Mouse (Mus musculus): ENCODE results near the gene Cad. TPM values are rescaled to one million over a fixed set of nuclear protein-coding genes. Genes with fewer than 3 reads are reported as not detected.
"Not testable (repeated sequence)": the region's sequence is repeated elsewhere in the genome, so short reads cannot be mapped to it uniquely, and the experiment has no call there.

Cad gene
- polyA plus RNA-seq, 1 experiment from 2014 or later, result 39.7 TPM

GRCm38 (mm10) chr5:31046416-31046815 is 8.2 kb upstream of the Cad start:
- Histone ChIP-seq H3K9ac (replicated peaks) (no peak overlapping the region), H3K27me3 (no peaks in the 10 kb centered on the region), H3K9me3 (no peaks in the 10 kb centered on the region), H3K27ac (replicated peaks) (no peak overlapping the region), H3K4me2 (replicated peaks) (no peak overlapping the region), H3K4me3 (no peak overlapping the region), H3K36me3 (peaks cover 8% of the 10 kb centered on the region; the same call in 1 of the 2 replicates), H3K4me1 (peaks cover 8% of the 10 kb centered on the region; the same call in 1 of the 2 replicates)
- ATAC-seq (ENCODE audit: low FRiP score, low read depth), result no peak
- 91% methylated on average over 6 of the region's 6 CpGs for WGBS

GRCm38 (mm10) chr5:31047074-31047473 is 7.5 kb upstream of the Cad start:
- Histone ChIP-seq H3K36me3 (peaks cover 5% of the 10 kb centered on the region), H3K27me3 (no peaks in the 10 kb centered on the region), H3K27ac (replicated peaks) (no peak overlapping the region), H3K4me2 (replicated peaks) (peak overlapping the region; percentile 79), H3K4me1 (peaks cover 8% of the 10 kb centered on the region; the same call in 1 of the 2 replicates), H3K9ac (replicated peaks) (peak overlapping the region; percentile 85; the same call in 1 of the 2 replicates), H3K9me3 (no peaks in the 10 kb centered on the region), H3K4me3 (peak overlapping the region; percentile 56; the same call in 1 of the 2 replicates)
- WGBS, result 90% methylated on average over 5 of the region's 5 CpGs
- no peak for ATAC-seq (ENCODE audit: low FRiP score, low read depth)

GRCm38 (mm10) chr5:31047848-31048762 is 6.5 kb upstream of the Cad start, which contains the start of gene Atraid:
Gene Atraid, plus strand, starts transcription at chr5:31048312.
- peak; percentile 97 for ATAC-seq (ENCODE audit: low FRiP score, low read depth)
- peak within 1 kb of the TSS; percentile 94 for H3K27ac ChIP-seq (replicated peaks)
- peaks cover 8% of the 10 kb centered on the region; the same call in 1 of the 2 replicates for H3K4me1 ChIP-seq
- under 1% methylated on average over 73 of the region's 73 CpGs for WGBS
- no peaks in the 10 kb centered on the region for H3K9me3 ChIP-seq
- no peaks in the 10 kb centered on the region for H3K27me3 ChIP-seq
- peaks cover 7% of the 10 kb centered on the region; the same call in 1 of the 2 replicates for H3K36me3 ChIP-seq
- peak within 1 kb of the TSS; percentile 79 for H3K4me2 ChIP-seq (replicated peaks)
- peak within 1 kb of the TSS; percentile 85 for H3K9ac ChIP-seq (replicated peaks)
- H3K4me3 ChIP-seq, result peak within 1 kb of the TSS; percentile 56

GRCm38 (mm10) chr5:31048763-31049641 is 5.6 kb upstream of the Cad start, which contains the start of gene Slc5a6:
Gene Slc5a6, minus strand, starts transcription at chr5:31048924.
- Histone ChIP-seq H3K4me1 (peaks cover 10% of the 10 kb centered on the region), H3K27ac (replicated peaks) (peak within 1 kb of the TSS; percentile 94), H3K4me3 (peak within 1 kb of the TSS; percentile 56), H3K9me3 (no peaks in the 10 kb centered on the region), H3K36me3 (peaks cover 7% of the 10 kb centered on the region; the same call in 1 of the 2 replicates), H3K4me2 (replicated peaks) (peak within 1 kb of the TSS; percentile 79), H3K9ac (replicated peaks) (peak within 1 kb of the TSS; percentile 85), H3K27me3 (no peaks in the 10 kb centered on the region)
- WGBS, result under 1% methylated on average over 23 of the region's 23 CpGs
- ATAC-seq (ENCODE audit: low FRiP score, low read depth), result peak; percentile 18

GRCm38 (mm10) chr5:31050427-31050826 is 4.2 kb upstream of the Cad start:
- Histone ChIP-seq H3K4me3 (no peak overlapping the region), H3K9me3 (no peaks in the 10 kb centered on the region), H3K27me3 (no peaks in the 10 kb centered on the region), H3K27ac (replicated peaks) (no peak overlapping the region), H3K4me1 (peaks cover 17% of the 10 kb centered on the region), H3K9ac (replicated peaks) (no peak overlapping the region), H3K36me3 (peaks cover 7% of the 10 kb centered on the region; the same call in 1 of the 2 replicates), H3K4me2 (replicated peaks) (no peak overlapping the region)
- no peak for ATAC-seq (ENCODE audit: low FRiP score, low read depth)

GRCm38 (mm10) chr5:31053728-31054127 is 852 bp upstream of the Cad start:
- H3K4me3 ChIP-seq, result peak overlapping the region; percentile 67; the same call in 1 of the 2 replicates
- H3K4me1 ChIP-seq, result peaks cover 23% of the 10 kb centered on the region
- H3K36me3 ChIP-seq, result peaks cover 18% of the 10 kb centered on the region
- H3K9me3 ChIP-seq; ATAC-seq (ENCODE audit: low FRiP score, low read depth); H3K27me3 ChIP-seq: not testable (repeated sequence)
- peak overlapping the region; percentile 69 for H3K27ac ChIP-seq (replicated peaks)
- WGBS, result 59% methylated on average over 4 of the region's 4 CpGs
- peak overlapping the region; percentile 75; the same call in 1 of the 2 replicates for H3K9ac ChIP-seq (replicated peaks)
- H3K4me2 ChIP-seq (replicated peaks), result peak overlapping the region; percentile 85

GRCm38 (mm10) chr5:31055216-31056140 is 898 bp downstream of the Cad start:
- H3K4me2 ChIP-seq (replicated peaks), result peak overlapping the region; percentile 85
- no peak overlapping the region; the same call in 1 of the 2 replicates for H3K27ac ChIP-seq (replicated peaks)
- ATAC-seq (ENCODE audit: low FRiP score, low read depth), result peak; percentile 35
- WGBS, result 21% methylated on average over 19 of the region's 19 CpGs
- H3K9ac ChIP-seq (replicated peaks), result peak overlapping the region; percentile 75
- peaks cover 36% of the 10 kb centered on the region for H3K36me3 ChIP-seq
- H3K9me3 ChIP-seq, result no peaks in the 10 kb centered on the region
- peaks cover 21% of the 10 kb centered on the region for H3K4me1 ChIP-seq
- no peaks in the 10 kb centered on the region for H3K27me3 ChIP-seq
- peak overlapping the region; percentile 67 for H3K4me3 ChIP-seq

- no peak overlapping the region for H3K4me3 ChIP-seq
- no peaks in the 10 kb centered on the region for H3K27me3 ChIP-seq
- peaks cover 95% of the 10 kb centered on the region for H3K36me3 ChIP-seq
- ATAC-seq (ENCODE audit: low FRiP score, low read depth), result no peak
- no peaks in the 10 kb centered on the region for H3K4me1 ChIP-seq
- no peaks in the 10 kb centered on the region for H3K9me3 ChIP-seq
- H3K4me2 ChIP-seq (replicated peaks), result no peak overlapping the region
- no peak overlapping the region for H3K9ac ChIP-seq (replicated peaks)
- H3K27ac ChIP-seq (replicated peaks), result no peak overlapping the region
- 95% methylated on average over 3 of the region's 3 CpGs for WGBS
Observed at GRCm38 (mm10) chr5:31069810-31070209, 15.2 kb downstream of the Cad start.

- H3K27me3 ChIP-seq, result no peaks in the 10 kb centered on the region
- no peaks in the 10 kb centered on the region for H3K4me1 ChIP-seq
- H3K36me3 ChIP-seq, result peaks cover 100% of the 10 kb centered on the region
- no peak overlapping the region for H3K9ac ChIP-seq (replicated peaks)
- H3K4me3 ChIP-seq, result no peak overlapping the region
- H3K27ac ChIP-seq (replicated peaks), result no peak overlapping the region
- WGBS, result 88% methylated on average over 2 of the region's 2 CpGs
- ATAC-seq (ENCODE audit: low FRiP score, low read depth), result no peak
- H3K9me3 ChIP-seq, result no peaks in the 10 kb centered on the region
- no peak overlapping the region for H3K4me2 ChIP-seq (replicated peaks)
Observed at GRCm38 (mm10) chr5:31071059-31071458, 16.5 kb downstream of the Cad start.

- ATAC-seq (ENCODE audit: low FRiP score, low read depth), result no peak
Observed at GRCm38 (mm10) chr5:31071821-31072220, 17.2 kb downstream of the Cad start.

GRCm38 (mm10) chr5:31073176-31073575 is 18.6 kb downstream of the Cad start:
- no peak overlapping the region for H3K9ac ChIP-seq (replicated peaks)
- WGBS, result 94% methylated on average over 12 of the region's 12 CpGs
- no peaks in the 10 kb centered on the region for H3K4me1 ChIP-seq
- peaks cover 100% of the 10 kb centered on the region for H3K36me3 ChIP-seq
- no peak overlapping the region for H3K27ac ChIP-seq (replicated peaks)
- H3K4me3 ChIP-seq, result no peak overlapping the region
- no peaks in the 10 kb centered on the region for H3K27me3 ChIP-seq
- no peak for ATAC-seq (ENCODE audit: low FRiP score, low read depth)
- no peak overlapping the region for H3K4me2 ChIP-seq (replicated peaks)
- H3K9me3 ChIP-seq, result no peaks in the 10 kb centered on the region

More at GRCm38 (mm10) chr5:31071821-31072220, 17.2 kb downstream of the Cad start:
- Histone ChIP-seq H3K4me2 (replicated peaks) (no peak overlapping the region), H3K4me1 (no peaks in the 10 kb centered on the region), H3K36me3 (peaks cover 100% of the 10 kb centered on the region), H3K4me3 (no peak overlapping the region), H3K27me3 (no peaks in the 10 kb centered on the region), H3K27ac (replicated peaks) (no peak overlapping the region), H3K9ac (replicated peaks) (no peak overlapping the region), H3K9me3 (no peaks in the 10 kb centered on the region)
- WGBS, result 93% methylated on average over 11 of the region's 11 CpGs
